Mouse (Mus musculus) heart, adult 11 months (tissue): ENCODE measurements around the gene Rnf2.

ENCODE experiments used
- DNase-seq: peaks from one replicate; pipeline ENCODE4 v3.0.0; 2022

Rnf2 gene

DNA sequence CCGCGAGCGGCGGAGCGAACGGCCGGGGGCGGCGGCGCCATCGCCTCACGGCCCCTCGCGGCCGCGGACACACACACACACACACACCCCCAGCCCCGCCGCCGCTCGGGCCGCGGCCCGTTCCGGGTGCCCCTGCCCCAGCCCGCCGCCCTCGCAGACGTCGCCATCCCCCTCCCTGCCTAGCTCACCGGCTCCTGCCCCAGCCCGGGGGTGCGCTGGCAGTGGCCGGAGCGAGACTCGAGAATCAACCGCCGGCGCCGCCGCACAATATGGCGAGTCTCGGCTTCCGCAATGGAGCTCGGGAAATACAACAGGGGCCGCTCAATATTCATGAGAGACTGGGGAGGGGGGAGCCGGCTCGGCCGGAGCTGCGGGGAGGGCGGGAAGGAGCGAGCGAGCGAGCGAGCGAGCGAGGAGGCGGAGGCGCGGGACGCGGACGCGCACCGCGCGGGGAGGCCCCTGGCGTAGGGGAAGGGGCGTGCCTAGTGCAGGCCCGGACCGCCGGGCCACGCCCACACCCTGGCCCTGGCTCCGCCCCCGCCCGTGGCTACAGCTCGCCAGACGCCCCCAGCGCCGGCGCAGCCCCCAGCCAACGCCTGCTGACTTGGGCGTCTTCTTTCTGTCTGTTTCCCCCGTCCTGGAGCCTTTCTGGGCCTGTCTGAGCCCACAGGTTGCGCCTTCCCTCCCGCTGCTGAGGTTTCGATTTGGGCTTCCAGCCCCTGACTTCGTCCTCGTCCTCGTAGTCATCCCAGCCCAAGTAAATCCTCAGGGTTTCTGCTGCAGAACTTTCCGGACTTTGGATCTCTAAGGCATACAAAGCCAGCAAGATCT is at the start of gene Rnf2:
Gene Rnf2, minus strand, starts transcription at position 425 of the 831 bp plus-strand sequence.
- DNase-seq: peak; percentile 99

DNA sequence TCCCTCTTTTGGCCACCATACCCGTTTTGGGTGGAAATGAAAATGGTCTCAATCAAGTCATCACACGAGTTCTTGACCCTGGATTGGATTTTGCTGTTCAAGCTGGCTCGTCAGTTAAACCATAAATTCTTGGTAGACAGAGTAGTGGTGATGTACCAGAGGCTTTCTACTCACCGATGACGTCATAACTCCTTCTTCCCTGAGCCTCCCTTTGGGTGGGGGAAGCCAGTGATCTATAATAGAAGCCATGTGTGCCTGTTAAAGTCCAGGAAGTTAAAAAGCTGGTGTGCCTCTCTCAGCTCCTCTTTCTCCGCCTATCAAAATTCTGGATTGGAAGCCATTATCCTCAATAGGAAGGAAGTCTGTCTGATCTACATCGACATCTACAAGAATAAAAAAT is 49.0 kb upstream of the Rnf2 start:
- DNase-seq: peak; percentile 77

DNA sequence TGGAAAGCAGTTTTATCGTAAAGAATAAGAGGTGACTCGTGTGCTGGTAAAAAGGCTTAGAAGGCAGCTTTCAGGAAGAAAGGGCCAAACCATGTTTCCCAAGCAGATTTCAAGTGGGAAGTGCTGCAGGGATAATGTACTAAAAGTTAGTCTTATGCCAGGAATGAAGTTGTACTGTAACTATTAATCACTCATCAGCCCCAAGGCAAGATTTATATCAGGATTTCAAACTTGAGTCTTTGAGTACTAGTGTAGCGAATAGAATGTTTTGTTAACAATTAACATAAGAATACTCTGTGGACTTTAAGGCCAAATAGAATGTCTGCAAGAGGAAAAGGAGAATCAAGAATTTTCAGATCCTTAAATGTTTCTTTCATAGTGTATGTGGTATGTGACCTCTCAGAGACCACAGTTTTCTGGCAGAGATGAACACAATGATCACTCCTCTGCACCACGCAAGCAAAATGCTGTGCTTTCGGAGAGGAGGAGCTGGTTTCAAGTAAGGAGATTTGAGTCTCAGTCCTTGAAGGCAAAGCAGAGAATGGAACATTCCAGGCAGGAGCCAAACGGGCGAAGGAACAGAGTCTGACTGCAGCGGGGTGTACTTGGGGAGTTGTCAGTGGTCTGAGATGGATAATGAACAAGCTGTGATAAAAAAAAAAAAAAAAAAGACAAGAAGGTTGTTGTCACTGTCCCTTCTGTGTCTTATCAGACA is 48.3 kb upstream of the Rnf2 start:
- DNase-seq: peak; percentile 79

DNA sequence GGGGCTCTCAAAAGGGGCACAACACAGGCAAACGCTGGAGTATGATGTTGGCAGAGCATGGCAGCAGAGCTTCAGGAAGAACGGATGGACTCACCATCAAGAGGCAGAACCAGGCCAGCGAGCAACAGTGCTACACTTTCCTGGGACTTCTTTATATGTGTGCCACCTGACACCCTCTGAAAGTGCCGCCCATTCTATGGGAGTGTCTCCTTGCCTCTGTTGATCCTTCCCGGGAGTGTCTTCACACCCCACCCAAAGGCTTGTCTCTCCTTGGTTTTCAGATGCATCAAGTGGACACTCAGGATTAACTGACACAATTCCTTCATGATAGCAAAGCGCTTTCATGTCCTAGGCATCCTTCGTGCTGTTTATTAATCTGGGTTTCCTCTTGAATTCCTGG is 44.8 kb upstream of the Rnf2 start:
- no peak for DNase-seq

DNA sequence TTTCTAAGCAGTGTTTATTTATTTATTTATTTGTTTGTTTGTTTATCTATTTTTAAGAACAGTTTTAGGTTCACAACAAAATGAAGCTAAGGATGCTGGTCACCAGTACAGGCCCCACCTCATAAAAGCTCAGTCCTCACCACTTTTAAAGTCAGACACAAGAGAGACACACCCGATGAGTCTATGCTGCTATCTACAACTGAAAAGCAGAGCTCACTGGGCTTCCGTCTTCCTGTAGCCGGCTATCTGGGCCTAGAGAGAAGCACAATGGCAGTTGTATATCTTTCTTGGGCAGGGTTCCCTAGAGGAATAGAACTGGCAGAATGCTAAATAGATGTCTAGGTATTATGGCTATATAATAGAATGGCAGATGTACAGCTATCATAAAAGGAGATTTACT is 43.8 kb upstream of the Rnf2 start:
- DNase-seq: no peak

DNA sequence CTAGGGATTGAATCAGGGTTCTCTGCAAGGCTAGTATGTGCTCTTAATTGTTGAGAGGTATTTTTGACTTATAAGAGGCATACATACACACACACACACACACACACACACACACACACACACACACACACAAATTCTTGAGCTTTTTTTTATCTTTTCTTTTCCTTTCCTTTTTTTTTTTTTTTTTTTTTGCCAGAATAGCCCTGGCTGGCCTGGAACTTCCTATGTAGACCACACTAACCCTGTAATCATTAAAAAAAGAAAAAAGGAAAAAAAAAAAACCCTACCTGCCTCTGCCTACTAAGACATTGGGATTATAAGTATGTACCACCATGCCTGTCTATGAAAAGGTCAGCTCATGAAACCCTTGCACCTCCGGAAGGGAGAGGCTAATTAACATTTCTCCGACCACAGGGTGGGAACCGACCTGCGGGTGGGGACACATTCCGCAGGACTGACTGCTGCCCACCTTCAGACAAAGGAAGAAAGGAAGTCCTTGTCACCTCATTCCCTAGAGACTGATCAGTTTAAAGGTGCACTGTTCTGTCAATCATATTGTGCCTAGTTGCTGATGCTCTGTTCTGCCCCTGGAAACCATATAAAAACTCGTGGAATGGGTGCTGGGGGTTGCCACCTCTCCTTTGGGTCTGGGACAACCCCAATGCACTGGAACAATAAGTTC is 43.2 kb upstream of the Rnf2 start:
- DNase-seq: no peak

DNA sequence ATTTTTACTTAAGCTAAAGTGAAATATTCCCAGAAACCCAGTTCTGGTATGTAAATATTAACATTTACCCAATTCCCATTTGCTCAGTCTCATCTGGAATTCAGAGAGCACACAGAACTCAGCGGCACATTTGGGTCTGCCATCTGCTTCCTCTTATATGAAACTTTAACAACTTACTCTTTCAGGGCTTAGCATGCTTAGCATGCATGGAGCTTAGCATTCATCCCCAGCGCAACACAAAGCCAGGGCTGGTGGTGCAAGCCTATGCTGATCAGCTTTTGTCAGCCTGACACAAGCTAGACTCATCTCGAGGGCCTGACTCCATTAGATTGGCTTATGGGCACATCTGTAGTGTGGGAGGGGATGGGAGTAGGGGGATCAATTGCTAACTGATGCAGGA is 25.9 kb upstream of the Rnf2 start:
- peak; percentile 34 for DNase-seq

DNA sequence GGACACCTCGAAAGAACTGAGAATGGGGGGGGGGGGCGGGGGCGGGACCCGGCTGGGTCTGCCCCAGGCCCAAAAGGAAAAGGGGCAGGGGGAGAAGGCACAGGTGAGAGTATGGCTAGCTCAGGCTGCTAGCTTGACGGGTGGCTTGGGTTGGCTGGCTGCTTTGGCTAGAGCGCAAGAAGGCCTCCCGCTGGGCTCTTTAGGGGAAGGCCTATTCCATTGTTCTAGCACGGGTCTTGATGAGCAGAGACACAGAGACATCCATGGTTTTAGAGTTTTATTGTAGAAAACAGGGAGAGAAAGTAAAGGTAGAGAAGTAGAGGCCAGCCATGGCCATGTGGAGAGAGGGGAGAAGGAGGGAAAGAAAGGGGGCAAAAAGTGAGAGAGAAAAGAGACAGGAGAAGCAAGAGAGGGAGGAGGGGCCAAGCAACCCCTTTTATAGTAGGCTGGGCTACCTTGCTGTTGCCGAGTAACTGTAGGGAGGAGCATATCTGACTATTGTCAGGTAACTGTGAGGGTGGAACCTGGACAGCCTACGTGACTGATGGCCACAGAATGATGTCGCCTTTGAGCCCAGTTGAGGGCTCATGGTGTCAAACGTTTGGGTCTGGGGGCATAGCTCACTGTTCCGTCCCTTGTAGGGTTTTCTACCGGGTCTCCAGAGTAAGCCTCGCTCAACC is 17.0 kb upstream of the Rnf2 start:
- DNase-seq: peak; percentile 21

DNA sequence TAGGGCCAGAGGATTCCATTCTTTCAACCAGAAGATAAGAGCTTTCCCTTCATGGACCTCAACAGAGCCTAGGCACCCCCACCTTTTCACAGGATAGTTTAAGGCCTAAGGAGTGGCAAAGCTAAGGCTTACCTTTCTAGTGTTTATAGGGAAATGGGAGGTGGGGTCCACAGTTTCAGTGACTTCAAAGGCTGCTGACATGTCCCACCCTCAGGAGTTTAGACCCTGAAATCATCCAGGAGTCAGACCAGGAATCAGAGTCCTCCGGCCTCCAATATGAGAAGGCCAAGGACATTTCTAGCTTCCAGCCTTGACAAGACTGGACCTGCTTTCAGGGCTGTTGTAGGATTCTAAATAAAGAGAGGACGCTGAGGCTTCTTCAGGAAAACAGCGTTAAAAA is 16.1 kb upstream of the Rnf2 start:
- DNase-seq: peak; percentile 53

DNA sequence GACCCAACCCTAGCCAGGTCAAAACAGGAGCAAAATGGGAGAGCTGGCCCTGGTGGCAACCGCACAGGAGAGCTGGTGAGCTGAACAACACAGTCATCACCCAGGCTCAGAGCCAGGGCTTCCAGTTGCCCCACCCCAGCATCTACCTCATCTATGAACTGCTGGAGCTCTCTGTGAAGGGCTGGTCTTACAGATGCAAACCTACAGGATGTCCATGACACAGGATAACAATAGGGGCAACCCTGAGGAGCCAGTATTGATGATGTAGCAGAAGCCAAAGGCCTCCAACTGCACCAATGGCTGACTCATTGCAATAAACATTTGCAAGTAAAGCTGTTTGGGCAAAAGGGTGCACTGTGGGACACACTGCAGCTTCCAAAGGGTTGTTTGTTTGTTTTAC is 15.0 kb upstream of the Rnf2 start:
- peak; percentile 49 for DNase-seq

DNA sequence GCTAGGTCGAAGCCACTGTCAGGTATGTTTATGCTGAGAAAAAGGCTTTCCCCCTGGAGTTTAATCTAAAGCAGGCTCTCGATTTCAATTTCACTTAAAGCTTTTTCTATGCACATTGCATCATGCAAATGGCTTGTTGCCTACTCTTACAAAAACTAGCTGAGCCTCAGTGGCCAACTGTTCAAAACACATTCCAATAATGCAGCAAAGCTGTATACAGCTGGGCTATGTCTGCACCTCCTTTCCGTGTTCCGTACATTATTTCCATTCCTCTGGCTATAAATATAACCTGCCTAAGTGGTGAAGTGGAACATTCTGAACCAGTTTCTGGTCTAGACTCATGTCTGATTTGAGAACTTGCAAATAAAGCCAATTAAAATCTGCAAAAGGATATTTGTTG is 13.4 kb upstream of the Rnf2 start:
- DNase-seq: peak; percentile 40

DNA sequence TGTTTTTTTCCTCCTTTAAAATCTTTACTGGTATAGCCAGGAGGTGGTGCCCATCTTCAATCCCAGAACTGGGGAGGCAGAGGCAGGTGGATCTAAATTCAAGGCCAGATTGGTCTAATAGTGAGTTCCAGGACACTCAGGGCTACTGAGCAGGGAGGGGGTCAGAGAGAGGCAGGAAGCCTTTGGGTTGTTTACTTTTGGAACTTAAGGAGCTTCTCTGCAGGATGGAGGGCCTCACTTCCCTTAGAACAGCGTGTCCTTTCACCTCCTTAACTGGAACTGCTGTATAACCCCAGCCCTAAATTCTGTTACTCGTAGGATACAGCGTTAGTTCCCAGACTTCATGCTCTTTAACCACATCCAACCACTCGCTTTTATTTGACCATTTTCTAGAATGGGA is 10.1 kb upstream of the Rnf2 start:
- peak; percentile 90 for DNase-seq

DNA sequence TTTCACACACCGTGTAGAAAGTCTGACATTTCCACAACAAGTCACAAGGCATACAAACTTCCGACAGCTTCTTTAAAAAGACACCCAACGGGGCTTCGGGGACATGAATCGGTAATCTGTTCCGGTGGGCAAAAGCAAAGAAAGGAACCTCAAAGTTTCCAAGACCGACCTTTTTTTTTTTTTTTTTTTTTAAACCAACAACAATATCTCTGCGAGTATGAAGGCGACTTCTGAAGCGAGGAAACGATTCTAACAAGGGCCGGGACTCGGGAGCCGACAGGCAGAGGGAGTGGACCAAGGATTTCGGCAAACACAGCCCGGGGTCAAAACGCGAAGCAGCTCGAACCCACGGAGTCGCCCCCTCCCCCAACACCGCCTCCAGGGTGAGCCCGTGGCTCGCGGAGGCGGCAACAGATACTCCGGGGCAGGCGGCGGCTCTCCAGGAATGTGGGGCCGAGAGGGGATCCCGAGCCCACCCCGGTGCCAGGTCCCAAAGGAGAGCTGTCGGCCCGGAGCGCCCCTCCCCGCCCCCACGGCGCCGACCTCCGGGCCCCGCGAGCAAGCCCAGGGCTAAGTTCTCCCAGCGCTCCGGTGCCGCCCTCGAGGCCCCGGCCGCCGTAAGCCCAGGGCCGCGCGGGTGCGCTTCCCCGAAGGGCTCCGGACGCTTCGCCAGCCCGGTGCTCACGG is 797 bp downstream of the Rnf2 start:
- DNase-seq: peak; percentile 96

DNA sequence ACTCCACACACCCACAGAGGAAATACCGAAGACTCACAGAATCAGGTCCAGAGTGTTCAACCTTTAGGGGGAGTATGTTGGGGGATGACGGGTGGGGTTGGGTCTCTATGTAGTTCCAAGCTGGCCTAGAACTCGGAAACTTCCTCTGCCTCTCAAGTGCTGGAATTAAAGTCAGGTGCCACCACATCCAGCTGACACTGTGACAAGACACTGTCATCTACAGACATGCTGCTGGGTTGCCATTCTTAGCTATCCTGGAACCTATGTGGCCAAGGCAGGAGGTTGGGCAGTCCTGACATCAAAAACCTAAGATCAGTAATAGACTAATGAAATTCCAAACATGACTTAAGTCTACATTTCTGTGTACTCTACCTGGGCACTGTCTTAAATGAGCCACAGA is 2.4 kb downstream of the Rnf2 start:
- peak; percentile 81 for DNase-seq

DNA sequence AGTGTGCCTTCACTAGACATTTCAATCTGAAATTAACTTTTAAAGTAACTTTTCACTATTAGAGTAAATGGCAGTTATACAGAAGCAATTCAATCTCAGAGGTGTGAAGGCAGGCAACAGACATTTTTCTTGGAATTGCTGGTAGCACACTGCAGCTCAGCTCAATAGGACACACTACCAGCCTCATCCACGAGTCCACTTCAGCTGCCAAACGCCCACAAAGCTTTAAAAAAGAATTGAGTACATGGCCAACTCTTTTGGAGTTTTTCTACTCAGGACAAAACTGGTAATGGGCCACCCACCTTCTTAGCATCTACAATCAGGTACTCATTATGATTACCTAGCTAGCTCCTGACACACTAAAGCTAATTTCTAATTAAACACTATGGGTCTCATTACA is 2.8 kb downstream of the Rnf2 start:
- peak; percentile 28 for DNase-seq

DNA sequence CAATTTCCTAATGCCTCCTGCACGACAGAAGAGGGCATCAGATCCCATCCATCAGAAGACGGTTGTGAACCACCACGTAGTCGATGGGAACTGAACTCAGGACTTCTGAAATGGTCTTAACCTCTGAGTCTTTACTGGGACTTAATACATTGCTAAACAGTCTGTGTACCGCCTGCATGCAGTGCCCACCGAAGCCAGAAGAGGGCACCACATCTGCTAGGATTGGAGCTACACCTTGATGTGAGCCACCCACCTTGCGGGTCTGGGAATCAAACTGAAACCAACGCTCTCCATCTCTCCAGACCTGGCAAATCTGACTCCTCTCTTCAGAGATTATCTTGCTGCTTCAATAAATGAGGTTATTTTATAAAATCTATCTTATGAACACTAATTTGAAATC is 3.7 kb downstream of the Rnf2 start:
- peak; percentile 89 for DNase-seq

DNA sequence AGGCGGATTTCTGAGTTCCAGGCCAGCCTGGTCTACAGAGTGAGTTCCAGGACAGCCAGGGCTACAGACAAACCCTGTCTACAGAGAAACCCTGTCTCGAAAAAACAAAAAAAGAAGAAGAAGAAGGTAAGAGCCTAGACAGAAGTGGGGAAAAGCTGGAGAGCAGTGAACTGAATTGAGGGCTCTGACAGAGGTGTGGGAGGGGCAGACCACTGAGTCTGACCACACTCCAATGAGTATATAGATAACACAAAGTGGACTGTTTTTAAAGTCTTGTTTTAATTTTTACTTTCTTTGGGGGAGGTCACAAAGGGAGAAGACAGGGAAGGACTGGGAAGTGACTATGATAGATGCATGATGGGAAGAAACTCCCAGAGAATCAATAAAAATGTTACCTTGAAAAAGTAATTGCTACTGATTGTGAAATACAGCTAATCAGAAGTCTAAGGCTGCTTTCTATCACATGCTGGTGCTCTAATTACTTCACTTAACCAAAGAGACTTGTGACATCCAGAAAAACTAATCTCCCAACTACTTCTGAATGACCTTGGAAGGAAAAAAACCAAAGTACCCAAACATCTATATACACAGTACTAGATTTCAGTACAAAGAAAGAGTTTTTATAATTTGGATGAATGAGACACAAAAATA is 5.0 kb downstream of the Rnf2 start:
- DNase-seq: peak; percentile 4

DNA sequence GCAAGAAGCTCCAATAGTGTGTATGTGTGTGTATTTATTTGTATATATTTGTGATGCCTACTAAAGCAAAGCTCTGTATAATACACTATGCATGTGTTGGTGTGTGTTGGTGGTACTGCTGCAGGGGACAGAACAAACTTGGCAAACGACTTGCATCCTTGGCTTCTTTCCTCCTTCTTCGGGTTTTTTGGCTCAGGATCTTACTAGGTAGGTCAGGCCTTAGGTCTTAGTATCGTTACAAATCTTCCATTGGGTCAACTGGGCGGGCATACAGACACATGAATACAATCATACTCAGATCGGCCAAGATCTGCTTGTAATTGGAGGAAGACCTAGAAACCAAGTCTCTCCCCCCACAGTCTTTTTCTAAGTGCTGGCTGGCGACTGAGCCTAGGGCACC is 6.0 kb downstream of the Rnf2 start:
- DNase-seq: peak; percentile 54

DNA sequence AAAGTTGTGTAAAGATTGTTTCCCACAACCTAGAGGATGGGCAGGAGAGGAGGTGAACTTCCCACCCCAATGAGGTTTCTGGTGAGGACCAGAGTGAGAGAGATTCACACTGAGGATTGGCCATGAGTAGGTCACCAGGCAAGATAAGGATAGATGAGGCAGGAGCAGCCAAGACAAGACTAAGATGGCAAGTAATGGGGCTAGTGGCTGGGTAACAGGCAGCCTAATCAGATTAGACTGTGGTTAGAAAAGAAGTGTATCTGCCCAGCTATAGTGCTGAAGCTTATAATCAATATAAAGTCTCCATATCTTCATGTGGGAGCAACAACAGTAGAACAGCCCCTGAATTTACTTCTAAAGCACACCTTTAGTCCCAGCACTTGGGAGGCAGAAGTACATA is 6.9 kb downstream of the Rnf2 start:
- peak; percentile 54 for DNase-seq

DNA sequence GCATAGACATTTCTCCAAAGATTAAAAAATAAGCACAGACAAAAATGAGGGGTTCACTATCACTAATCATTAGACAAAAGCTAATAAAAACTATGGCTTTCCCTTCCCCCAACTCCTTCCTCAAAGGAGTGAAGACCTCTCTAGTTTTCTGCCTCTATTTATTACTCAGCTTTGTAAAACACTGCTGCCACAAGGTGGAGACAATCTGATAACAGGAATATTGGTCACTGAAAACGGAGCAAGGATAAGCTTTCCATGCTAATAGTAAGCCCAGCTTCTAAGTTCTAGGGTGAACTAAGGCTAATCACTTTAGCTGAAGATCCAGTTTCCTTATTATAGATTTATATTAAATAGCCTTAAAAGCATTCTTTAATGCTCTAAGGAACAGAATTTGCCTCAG is 8.3 kb downstream of the Rnf2 start:
- peak; percentile 18 for DNase-seq

DNA sequence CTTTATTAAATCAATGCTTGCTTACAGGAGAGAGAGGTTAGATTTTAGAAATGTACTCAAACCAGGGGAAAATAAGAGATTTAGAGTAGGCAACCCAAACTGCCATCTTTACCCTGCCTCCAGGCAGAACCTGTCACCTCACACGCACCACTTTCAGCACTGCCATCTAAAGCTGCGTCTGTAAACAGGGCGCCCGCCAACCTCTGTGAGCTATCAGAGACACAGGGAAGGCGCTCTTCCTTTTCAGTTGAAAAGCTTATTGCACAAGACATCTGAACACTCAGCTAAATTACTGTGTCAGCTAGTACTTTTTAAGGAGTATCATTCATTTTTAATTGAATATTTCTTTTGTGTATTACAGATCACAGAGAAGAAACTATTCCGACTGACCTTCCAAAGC is 10.9 kb downstream of the Rnf2 start:
- peak; percentile 85 for DNase-seq

DNA sequence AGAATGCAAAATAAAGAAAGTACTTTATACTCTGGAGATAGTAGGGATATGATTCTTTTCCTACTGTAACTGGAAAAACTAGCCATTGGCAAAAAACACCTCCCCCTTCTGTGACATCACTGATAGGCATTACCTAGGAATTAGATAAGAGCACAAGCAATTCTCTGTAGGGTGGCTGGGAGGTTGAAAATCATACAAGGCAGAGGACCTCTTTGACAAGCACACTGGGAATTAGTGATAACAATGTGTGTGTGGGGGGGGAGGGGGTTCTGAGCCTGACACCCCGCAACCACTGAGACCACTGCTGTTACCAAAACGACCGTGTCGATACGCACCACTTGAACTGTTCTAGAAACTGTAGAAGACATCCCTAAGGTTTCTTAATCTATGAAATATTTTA is 16.0 kb downstream of the Rnf2 start:
- DNase-seq: peak; percentile 63
